Comparison of ENCODE assay signal across 31 mouse cellular contexts in the genomic region with DNA sequence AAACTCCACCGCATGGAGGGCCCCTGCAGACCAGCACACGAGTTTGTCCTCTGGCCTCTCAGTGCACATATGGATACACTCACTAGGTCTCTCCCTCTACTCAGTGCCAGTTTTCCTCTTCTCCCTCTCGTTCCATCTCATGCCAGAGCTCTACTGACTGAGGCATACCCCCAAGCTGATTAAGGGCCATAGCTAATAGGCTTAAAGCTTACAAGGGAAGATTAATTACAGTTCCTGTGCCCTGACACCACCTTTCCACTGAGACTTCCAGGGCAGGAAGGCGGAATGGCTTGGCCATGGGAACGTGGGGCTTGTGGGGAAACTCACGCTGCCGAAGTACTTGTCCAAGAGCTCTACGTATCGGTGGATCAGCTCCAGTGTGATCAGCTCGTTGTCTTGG. TPM values are rescaled to one million over a fixed set of nuclear protein-coding genes. Genes with fewer than 3 reads are reported as not detected.
"Had no signal": no experiment of that assay in that cellular context is flagged by ENCODE, and none has a peak within 500 bp of the region (broad histone marks: within the 10 kb centered on the region; RNA-seq: fewer than 3 reads in every experiment).

No protein-coding gene starts in this region.

- H3K4me3 ChIP-seq: embryonic facial prominence, embryonic 10.5 days; embryonic facial prominence, embryonic 12.5 days; embryonic facial prominence, embryonic 13.5 days; embryonic facial prominence, embryonic 15.5 days; erythroblast, embryonic 14.5 days; forebrain, embryonic 10.5 days; forebrain, embryonic 12.5 days; forebrain, embryonic 13.5 days; forebrain, embryonic 15.5 days; gastrocnemius, adult 2 months had no signal

- H3K4me2 ChIP-seq: embryonic facial prominence, embryonic 12.5 days; embryonic facial prominence, embryonic 13.5 days; embryonic facial prominence, embryonic 15.5 days; forebrain, embryonic 12.5 days; forebrain, embryonic 13.5 days; forebrain, embryonic 15.5 days had no signal

- H3K9me3 ChIP-seq: embryonic facial prominence, embryonic 10.5 days; embryonic facial prominence, embryonic 12.5 days; embryonic facial prominence, embryonic 13.5 days; embryonic facial prominence, embryonic 15.5 days; forebrain, embryonic 10.5 days; forebrain, embryonic 12.5 days; forebrain, embryonic 13.5 days; forebrain, embryonic 15.5 days had no signal

- H3K27ac ChIP-seq: embryonic facial prominence, embryonic 10.5 days; embryonic facial prominence, embryonic 12.5 days; embryonic facial prominence, embryonic 13.5 days; embryonic facial prominence, embryonic 15.5 days; forebrain, embryonic 10.5 days; forebrain, embryonic 12.5 days; forebrain, embryonic 13.5 days; forebrain, embryonic 15.5 days; gastrocnemius, adult 2 months had no signal

- ATAC-seq: forebrain, embryonic 13.5 days; forebrain, embryonic 14.5 days; forebrain, embryonic 15.5 days; forebrain, embryonic 16.5 days; forebrain, postnatal 0 days had no signal

- H3K27me3 ChIP-seq: embryonic facial prominence, embryonic 12.5 days; embryonic facial prominence, embryonic 13.5 days; embryonic facial prominence, embryonic 15.5 days; forebrain, embryonic 12.5 days; forebrain, embryonic 13.5 days; forebrain, embryonic 15.5 days had no signal

- DNase-seq: cerebellum, adult 18-20 months; cerebellum, adult 2 months; cerebellum, adult 8-10 months; cerebellum, adult 9-10 months; cerebellum, adult 9-11 months; cerebellum, postnatal 10 days; cerebellum, postnatal 14 days; cerebellum, postnatal 25 days; cerebellum, postnatal 36 days; embryo, embryonic 11 days; forebrain, postnatal 0 days; gastrocnemius, adult 2 months; gastrocnemius, postnatal 10 days; gastrocnemius, postnatal 14 days; gastrocnemius, postnatal 25 days; gastrocnemius, postnatal 36 days; heart, adult 11 months; heart, adult 18-20 months had no signal

- H3K9ac ChIP-seq: embryonic facial prominence, embryonic 12.5 days; embryonic facial prominence, embryonic 13.5 days; embryonic facial prominence, embryonic 15.5 days; forebrain, embryonic 12.5 days; forebrain, embryonic 13.5 days; forebrain, embryonic 15.5 days; forebrain, postnatal 0 days had no signal

RNA-seq across cellular contexts. Expression of a gene that starts 15.2 kb away (rescaled TPM):
- polyA plus RNA-seq: gonadal fat pad, adult 2 months had no signal

RNA-seq across cellular contexts. Expression of a gene that starts 30.6 kb away (rescaled TPM):
- polyA plus RNA-seq: erythroblast, embryonic 14.5 days; forebrain, embryonic 11.5 days had no signal
